8 mouse cellular contexts compared by ENCODE assay signal in genomic region chr8:84659936-84660818, GRCm38 (mm10). TPM values are rescaled to one million over a fixed set of nuclear protein-coding genes. Genes with fewer than 3 reads are reported as not detected.
DNase-seq lines count a peak whose midpoint lies in the region; ATAC-seq and TF ChIP-seq lines count a peak whose summit lies in the region.

No protein-coding gene starts in this region.

- H3K4me1 ChIP-seq in megakaryocyte, embryonic 14.5 days, result peaks cover 62% of the 10 kb centered on the region
- H3K4me1 ChIP-seq in forebrain, embryonic 10.5 days, result peaks cover 90% of the 10 kb centered on the region
- peaks cover 64% of the 10 kb centered on the region for H3K4me1 ChIP-seq in limb, embryonic 13.5 days
- H3K4me1 ChIP-seq in midbrain, embryonic 15.5 days, result peaks cover 56% of the 10 kb centered on the region
- H3K4me1 ChIP-seq in stomach, postnatal 0 days (replicated peaks; ENCODE audit: control insufficient read depth, insufficient read depth), result peaks cover 7% of the 10 kb centered on the region

- no peaks in the 10 kb centered on the region for H3K27me3 ChIP-seq in megakaryocyte, embryonic 14.5 days (replicated peaks)
- H3K27me3 ChIP-seq in forebrain, embryonic 10.5 days (ENCODE audit: poor library complexity, severe bottlenecking), result no peaks in the 10 kb centered on the region
- H3K27me3 ChIP-seq in limb, embryonic 13.5 days, result no peaks in the 10 kb centered on the region
- H3K27me3 ChIP-seq in midbrain, embryonic 15.5 days (replicated peaks), result no peaks in the 10 kb centered on the region; the same call in 1 of the 2 replicates
- H3K27me3 ChIP-seq in stomach, postnatal 0 days (ENCODE audit: control insufficient read depth, insufficient read depth, low read length), result no peaks in the 10 kb centered on the region

- H3K9ac ChIP-seq in limb, embryonic 13.5 days, result peak overlapping the region; percentile 96
- peak overlapping the region; percentile 20; the same call in 1 of the 2 replicates for H3K9ac ChIP-seq in midbrain, embryonic 15.5 days
- peak overlapping the region; percentile 96 for H3K9ac ChIP-seq in stomach, postnatal 0 days (ENCODE audit: low read length)

- under 1% methylated on average over 33 of the region's 33 CpGs for WGBS in forebrain, embryonic 10.5 days
- WGBS in limb, embryonic 13.5 days, result under 1% methylated on average over 33 of the region's 33 CpGs
- WGBS in midbrain, embryonic 15.5 days, result 4% methylated on average over 33 of the region's 33 CpGs
- WGBS in stomach, postnatal 0 days, result 4% methylated on average over 33 of the region's 33 CpGs

- no peaks in the 10 kb centered on the region for H3K9me3 ChIP-seq in megakaryocyte, embryonic 14.5 days
- no peaks in the 10 kb centered on the region for H3K9me3 ChIP-seq in forebrain, embryonic 10.5 days
- H3K9me3 ChIP-seq in limb, embryonic 13.5 days, result no peaks in the 10 kb centered on the region
- no peaks in the 10 kb centered on the region for H3K9me3 ChIP-seq in midbrain, embryonic 15.5 days
- no peaks in the 10 kb centered on the region for H3K9me3 ChIP-seq in stomach, postnatal 0 days (ENCODE audit: control insufficient read depth, low read length)

- H3K27ac ChIP-seq in forebrain, embryonic 10.5 days, result peak overlapping the region; percentile 94
- peak overlapping the region; percentile 93 for H3K27ac ChIP-seq in limb, embryonic 13.5 days
- H3K27ac ChIP-seq in midbrain, embryonic 15.5 days, result peak overlapping the region; percentile 27; the same call in 1 of the 2 replicates
- H3K27ac ChIP-seq in stomach, postnatal 0 days (replicated peaks), result peak overlapping the region; percentile 98

- ATAC-seq in megakaryocyte, adult 5-6 weeks (ENCODE audit: poor library complexity, severe bottlenecking), result no peak
- no peak for ATAC-seq in limb, embryonic 13.5 days (ENCODE audit: low FRiP score, low read depth)
- no peak for ATAC-seq in midbrain, embryonic 15.5 days (replicated peaks)
- peak; percentile 27 for ATAC-seq in stomach, postnatal 0 days (ENCODE audit: low FRiP score, low TSS enrichment)

- TF ChIP-seq EP300 in stomach, postnatal 0 days (optimal IDR thresholded peaks at IDR 0.05), result no peak

- H3K4me3 ChIP-seq in megakaryocyte, embryonic 14.5 days (replicated peaks), result peak overlapping the region; percentile 100
- H3K4me3 ChIP-seq in forebrain, embryonic 10.5 days, result peak overlapping the region; percentile 97
- peak overlapping the region; percentile 90 for H3K4me3 ChIP-seq in limb, embryonic 13.5 days
- H3K4me3 ChIP-seq in midbrain, embryonic 15.5 days, result peak overlapping the region; percentile 65
- peak overlapping the region; percentile 82 for H3K4me3 ChIP-seq in stomach, postnatal 0 days (ENCODE audit: low read depth, low read length)

- peak; percentile 80 for DNase-seq in forebrain, embryonic 10.5 days (ENCODE audit: extremely low spot score, low spot score)
- peak; percentile 77 for DNase-seq in heart, postnatal 4 days
- peak; percentile 88 for DNase-seq in stomach, postnatal 0 days (ENCODE audit: low spot score)
- DNase-seq in layer of hippocampus, adult 8-10 months (ENCODE audit: low spot score in 2 of 2), result no peak

- no peaks in the 10 kb centered on the region for H3K36me3 ChIP-seq in megakaryocyte, embryonic 14.5 days (replicated peaks; ENCODE audit: low read length)
- no peaks in the 10 kb centered on the region for H3K36me3 ChIP-seq in forebrain, embryonic 10.5 days (replicated peaks)
- no peaks in the 10 kb centered on the region for H3K36me3 ChIP-seq in limb, embryonic 13.5 days
- H3K36me3 ChIP-seq in midbrain, embryonic 15.5 days (replicated peaks), result no peaks in the 10 kb centered on the region
- no peaks in the 10 kb centered on the region for H3K36me3 ChIP-seq in stomach, postnatal 0 days (ENCODE audit: control insufficient read depth, insufficient read depth, low read length)

- H3K4me2 ChIP-seq in limb, embryonic 13.5 days (replicated peaks), result peak overlapping the region; percentile 94
- peak overlapping the region; percentile 73 for H3K4me2 ChIP-seq in midbrain, embryonic 15.5 days
- H3K4me2 ChIP-seq in stomach, postnatal 0 days (replicated peaks; ENCODE audit: low read depth), result peak overlapping the region; percentile 78

- no peak; the same call in 1 of the 2 replicates for TF ChIP-seq CTCF in stomach, postnatal 0 days (IDR thresholded peaks at IDR 0.05; ENCODE audit: low read depth)

RNA-seq across cellular contexts. Expression of gene Ier2, which starts 2.5 kb away (rescaled TPM):
- polyA plus RNA-seq in megakaryocyte, embryonic 14.5 days (2012; ENCODE audit: insufficient read depth, low replicate concordance), result 106 and 333 TPM in 2 replicates
- 86.1 and 87.5 TPM in 2 replicates for total RNA-seq in megakaryocyte, adult 5-6 weeks (2015)
- 62.7 and 65.3 TPM in 2 replicates for total RNA-seq in megakaryocyte, adult 5-6 weeks (2017)
- polyA plus RNA-seq in forebrain, embryonic 10.5 days (2016; fragmentation: Nextera tagmentation; extraction: Ambion mirVana), result 91.4 and 96.9 TPM in 2 replicates
- 10 to 100 TPM; 33.3 to 35.5 TPM for total RNA-seq in heart, postnatal 4 days (2021)
- polyA plus RNA-seq in limb, embryonic 13.5 days (2015; fragmentation: Nextera tagmentation; extraction: Ambion mirVana), result 71.9 and 73.0 TPM in 2 replicates
- 16.9 and 17.8 TPM in 2 replicates for polyA plus RNA-seq in midbrain, embryonic 15.5 days (2015; fragmentation: Nextera tagmentation; extraction: Ambion mirVana)
- polyA plus RNA-seq in stomach, postnatal 0 days (2015; fragmentation: Nextera tagmentation; extraction: Ambion mirVana), result 82.8 and 86.6 TPM in 2 replicates
- total RNA-seq in layer of hippocampus, adult 8-10 months (2022), result 10 to 100 TPM in 1 of 4 experiments, 1 to 10 TPM in 3; 7.0 to 10.2 (median 9.3) TPM

RNA-seq across cellular contexts. Expression of gene Trmt1, which starts 25.9 kb away (rescaled TPM):
- 107 and 120 TPM in 2 replicates for polyA plus RNA-seq in megakaryocyte, embryonic 14.5 days (2012; ENCODE audit: insufficient read depth, low replicate concordance)
- 29.5 and 35.9 TPM in 2 replicates for total RNA-seq in megakaryocyte, adult 5-6 weeks (2015)
- total RNA-seq in megakaryocyte, adult 5-6 weeks (2017), result 37.6 and 40.4 TPM in 2 replicates
- polyA plus RNA-seq in forebrain, embryonic 10.5 days (2016; fragmentation: Nextera tagmentation; extraction: Ambion mirVana), result 68.8 and 69.3 TPM in 2 replicates
- total RNA-seq in heart, postnatal 4 days (2021), result 10 to 100 TPM; 47.4 to 48.8 TPM
- 70.8 and 72.7 TPM in 2 replicates for polyA plus RNA-seq in limb, embryonic 13.5 days (2015; fragmentation: Nextera tagmentation; extraction: Ambion mirVana)
- polyA plus RNA-seq in midbrain, embryonic 15.5 days (2015; fragmentation: Nextera tagmentation; extraction: Ambion mirVana), result 63.3 and 66.7 TPM in 2 replicates
- 45.1 and 49.9 TPM in 2 replicates for polyA plus RNA-seq in stomach, postnatal 0 days (2015; fragmentation: Nextera tagmentation; extraction: Ambion mirVana)
- 100 to 1,000 TPM in 2 of 4 experiments, 10 to 100 TPM in 2; 91.6 to 133 (median 103) TPM for total RNA-seq in layer of hippocampus, adult 8-10 months (2022)

RNA-seq across cellular contexts. Expression of gene Nacc1, which starts 27.5 kb away (rescaled TPM):
- polyA plus RNA-seq in megakaryocyte, embryonic 14.5 days (2012; ENCODE audit: insufficient read depth, low replicate concordance), result 144 and 266 TPM in 2 replicates
- 42.8 and 43.0 TPM in 2 replicates for total RNA-seq in megakaryocyte, adult 5-6 weeks (2015)
- 31.8 and 36.8 TPM in 2 replicates for total RNA-seq in megakaryocyte, adult 5-6 weeks (2017)
- polyA plus RNA-seq in forebrain, embryonic 10.5 days (2016; fragmentation: Nextera tagmentation; extraction: Ambion mirVana), result 31.3 and 31.5 TPM in 2 replicates
- 10 to 100 TPM; 65.0 to 68.7 TPM for total RNA-seq in heart, postnatal 4 days (2021)
- 15.0 and 15.2 TPM in 2 replicates for polyA plus RNA-seq in limb, embryonic 13.5 days (2015; fragmentation: Nextera tagmentation; extraction: Ambion mirVana)
- 16.3 and 17.2 TPM in 2 replicates for polyA plus RNA-seq in midbrain, embryonic 15.5 days (2015; fragmentation: Nextera tagmentation; extraction: Ambion mirVana)
- 6.8 and 8.3 TPM in 2 replicates for polyA plus RNA-seq in stomach, postnatal 0 days (2015; fragmentation: Nextera tagmentation; extraction: Ambion mirVana)
- 10 to 100 TPM; 86.2 to 91.2 (median 87.6) TPM for total RNA-seq in layer of hippocampus, adult 8-10 months (2022)

RNA-seq across cellular contexts. Expression of gene Lyl1, which starts 41.1 kb away (rescaled TPM):
- 347 and 510 TPM in 2 replicates for polyA plus RNA-seq in megakaryocyte, embryonic 14.5 days (2012; ENCODE audit: insufficient read depth, low replicate concordance)
- 69.0 and 69.9 TPM in 2 replicates for total RNA-seq in megakaryocyte, adult 5-6 weeks (2015)
- 60.3 and 62.0 TPM in 2 replicates for total RNA-seq in megakaryocyte, adult 5-6 weeks (2017)
- polyA plus RNA-seq in forebrain, embryonic 10.5 days (2016; fragmentation: Nextera tagmentation; extraction: Ambion mirVana), result 4.9 and 5.8 TPM in 2 replicates
- 10 to 100 TPM in 1 of 2 experiments, 1 to 10 TPM in 1; 9.6 to 10.6 TPM for total RNA-seq in heart, postnatal 4 days (2021)
- 4.1 and 4.9 TPM in 2 replicates for polyA plus RNA-seq in limb, embryonic 13.5 days (2015; fragmentation: Nextera tagmentation; extraction: Ambion mirVana)
- polyA plus RNA-seq in midbrain, embryonic 15.5 days (2015; fragmentation: Nextera tagmentation; extraction: Ambion mirVana), result 3.4 and 4.2 TPM in 2 replicates
- polyA plus RNA-seq in stomach, postnatal 0 days (2015; fragmentation: Nextera tagmentation; extraction: Ambion mirVana), result 4.0 and 4.3 TPM in 2 replicates
- 1 to 10 TPM; 2.6 to 7.2 (median 4.8) TPM for total RNA-seq in layer of hippocampus, adult 8-10 months (2022)

Comparison
In these comparisons a context has a peak if more than half of its experiments do, and no peak if none do; other contexts are left out.
1. DNase-seq: peak in forebrain, embryonic 10.5 days (single experiment), heart, postnatal 4 days (single experiment) and stomach, postnatal 0 days (single experiment); none in layer of hippocampus, adult 8-10 months (0 of 2).
2. H3K27ac ChIP-seq: peak in every context shown above with its lines; median percentile 98 in stomach, postnatal 0 days; 94 in forebrain, embryonic 10.5 days; 93 in limb, embryonic 13.5 days; 27 in midbrain, embryonic 15.5 days.
3. H3K9ac ChIP-seq: peak in every context shown above with its lines; median percentile 96 in limb, embryonic 13.5 days; 96 in stomach, postnatal 0 days; 20 in midbrain, embryonic 15.5 days.
4. Peak in every context shown above with its lines, with median percentiles within 50 percentile points of each other: H3K4me3 ChIP-seq and H3K4me2 ChIP-seq.